Mouse (Mus musculus) forebrain, embryonic 16.5 days (tissue): Measurements from ENCODE around the gene Ccdc73. TPM values are rescaled to one million over a fixed set of nuclear protein-coding genes. Genes with fewer than 3 reads are reported as not detected.

Source experiments
- ATAC-seq: fragments of 200-750 bp; cut with Nextera tagmentation; 2 replicates; pipeline ENCODE4 v1.8.0; 2017; ENCODE audit warnings: mild to moderate bottlenecking, moderate library complexity
- H3K27ac ChIP-seq: fragments of 300-500 bp; sonication (generic); 2 replicates; pipeline ENCODE4 v1.5.1; 2014; ENCODE audit warnings: low read length, control low read depth
- H3K27me3 ChIP-seq: fragments of 300-500 bp; sonication (generic); replicated peaks from 2 replicates; pipeline ENCODE4 v1.6.1; 2014; ENCODE audit warnings: low read length; ENCODE audit not compliant: control insufficient read depth, insufficient read depth
- H3K36me3 ChIP-seq: fragments of 300-500 bp; sonication (generic); 2 replicates; pipeline ENCODE4 v1.6.1; 2014; ENCODE audit not compliant: control insufficient read depth, insufficient read depth
- H3K4me1 ChIP-seq: fragments of 300-500 bp; sonication (generic); replicated peaks from 2 replicates; pipeline ENCODE4 v1.6.1; 2014; ENCODE audit warnings: low read length; ENCODE audit not compliant: control insufficient read depth, insufficient read depth
- H3K4me2 ChIP-seq: fragments of 300-500 bp; sonication (generic); 2 replicates; pipeline ENCODE4 v1.6.1; 2014; ENCODE audit warnings: mild to moderate bottlenecking, low read length, control low read depth
- H3K4me3 ChIP-seq: fragments of 300-500 bp; sonication (generic); replicated peaks from 2 replicates; pipeline ENCODE4 v1.5.1; 2014; ENCODE audit warnings: mild to moderate bottlenecking, low read length, control low read depth
- H3K9ac ChIP-seq: fragments of 300-500 bp; sonication (generic); replicated peaks from 2 replicates; pipeline ENCODE4 v1.6.1; 2014; ENCODE audit warnings: low read depth, low read length, control low read depth
- H3K9me3 ChIP-seq: fragments of 300-500 bp; sonication (generic); 2 replicates; pipeline ENCODE4 v1.6.1; 2016; ENCODE audit warnings: low read length; ENCODE audit not compliant: control insufficient read depth
- WGBS: fragments of 180-500 bp; shearing (Covaris S2); extraction: QIAGEN DNeasy Blood & Tissue Kit; methylation state at CpG from one replicate; pipeline ENCODE4 v1.1.7; 2014; 5-methylcytosine and 5-hydroxymethylcytosine counted together
- polyA plus RNA-seq: library from polyadenylated mRNA; unstranded; fragments of >200 nt; fragmentation: Nextera tagmentation; extraction: Ambion mirVana; gene quantifications from 2 replicates; pipeline ENCODE4 v1.2.1, GENCODE M21; 2015

Gene Ccdc73
- polyA plus RNA-seq, 1 experiment from 2014 or later, result 5.3 TPM

DNA sequence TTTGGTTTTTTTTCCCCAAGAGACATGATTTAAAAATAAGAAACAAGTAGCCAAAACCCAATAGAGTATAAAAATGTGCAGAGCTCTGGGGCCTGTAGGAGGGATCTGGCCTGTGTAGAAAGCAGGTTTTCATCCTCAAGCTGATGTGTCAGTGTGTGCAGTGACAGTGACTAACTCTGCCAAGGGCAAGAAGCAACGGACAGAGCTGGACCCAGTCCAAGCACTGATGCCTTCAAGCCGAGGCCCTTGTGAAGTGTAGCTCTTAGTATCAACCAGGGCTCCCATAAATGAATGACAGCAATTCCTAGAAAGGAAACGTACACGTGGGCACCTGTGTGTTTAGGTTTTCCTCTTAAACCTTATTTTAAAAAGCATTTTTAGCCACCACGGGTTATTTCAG, 161.2 kb downstream of the Ccdc73 start:
- no peak overlapping the region for H3K4me2 ChIP-seq
- H3K9ac ChIP-seq, result no peak overlapping the region
- no peak overlapping the region for H3K4me3 ChIP-seq
- H3K27me3 ChIP-seq, result no peaks in the 10 kb centered on the region
- no peak overlapping the region for H3K27ac ChIP-seq
- H3K9me3 ChIP-seq, result no peaks in the 10 kb centered on the region
- 81% methylated on average over 5 of the region's 5 CpGs for WGBS
- ATAC-seq, result no peak
- no peaks in the 10 kb centered on the region for H3K36me3 ChIP-seq
- H3K4me1 ChIP-seq, result no peaks in the 10 kb centered on the region

DNA sequence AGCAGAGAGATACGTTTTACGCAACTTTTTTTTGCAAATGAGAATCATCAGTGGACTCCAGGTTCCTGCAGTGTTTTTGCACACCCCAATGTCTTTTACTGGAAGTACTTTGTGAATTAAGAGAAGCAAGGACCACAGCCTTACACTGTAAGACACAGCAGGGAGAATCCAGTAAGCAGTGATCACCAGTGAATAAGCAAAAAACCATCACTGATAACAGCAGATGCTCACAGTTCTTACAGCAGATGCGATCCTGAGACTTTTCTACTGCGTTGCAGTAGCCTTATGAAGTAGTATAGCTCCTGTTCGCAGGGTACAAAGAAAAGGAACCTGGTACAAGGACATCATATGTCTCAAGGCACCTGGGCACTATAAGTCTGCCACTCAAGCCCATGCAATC, 162.9 kb downstream of the Ccdc73 start:
- no peaks in the 10 kb centered on the region for H3K27me3 ChIP-seq

DNA sequence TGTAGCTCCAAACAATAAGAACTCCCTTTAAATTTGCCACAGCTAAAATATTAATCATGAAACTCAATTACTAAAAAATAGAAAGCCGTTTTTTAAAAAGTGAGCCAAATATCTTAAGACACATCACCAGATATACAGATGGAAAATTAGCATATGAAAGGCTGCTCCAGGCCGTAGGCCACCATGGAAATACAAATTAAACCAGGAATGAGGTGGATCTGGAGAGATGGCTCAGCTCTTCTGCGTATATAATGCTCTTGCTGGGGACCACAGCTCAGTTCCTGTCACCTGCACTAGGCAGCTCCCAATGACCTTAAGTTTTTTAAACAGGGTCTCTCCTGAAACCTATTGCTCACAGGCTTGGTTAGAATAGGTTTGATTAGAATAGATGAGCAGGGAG, 166.5 kb downstream of the Ccdc73 start:
- no peaks in the 10 kb centered on the region for H3K27me3 ChIP-seq
- no peak overlapping the region for H3K4me2 ChIP-seq
- H3K27ac ChIP-seq, result no peak overlapping the region
- H3K36me3 ChIP-seq, result no peaks in the 10 kb centered on the region
- 38% methylated on average over 3 of the region's 3 CpGs for WGBS
- H3K9ac ChIP-seq, result no peak overlapping the region
- H3K4me3 ChIP-seq, result no peak overlapping the region
- H3K4me1 ChIP-seq, result peaks cover 5% of the 10 kb centered on the region; the same call in 1 of the 2 replicates
- peak; percentile 62; the same call in 1 of the 2 replicates for ATAC-seq
- H3K9me3 ChIP-seq, result no peaks in the 10 kb centered on the region

More for the DNA sequence above, 162.9 kb downstream of the Ccdc73 start:
- Histone ChIP-seq H3K9me3 (no peaks in the 10 kb centered on the region), H3K27ac (no peak overlapping the region), H3K4me3 (no peak overlapping the region), H3K9ac (no peak overlapping the region), H3K4me1 (peaks cover 5% of the 10 kb centered on the region; the same call in 1 of the 2 replicates), H3K4me2 (no peak overlapping the region), H3K36me3 (no peaks in the 10 kb centered on the region)
- ATAC-seq, result no peak
- 89% methylated on average over 5 of the region's 5 CpGs for WGBS

DNA sequence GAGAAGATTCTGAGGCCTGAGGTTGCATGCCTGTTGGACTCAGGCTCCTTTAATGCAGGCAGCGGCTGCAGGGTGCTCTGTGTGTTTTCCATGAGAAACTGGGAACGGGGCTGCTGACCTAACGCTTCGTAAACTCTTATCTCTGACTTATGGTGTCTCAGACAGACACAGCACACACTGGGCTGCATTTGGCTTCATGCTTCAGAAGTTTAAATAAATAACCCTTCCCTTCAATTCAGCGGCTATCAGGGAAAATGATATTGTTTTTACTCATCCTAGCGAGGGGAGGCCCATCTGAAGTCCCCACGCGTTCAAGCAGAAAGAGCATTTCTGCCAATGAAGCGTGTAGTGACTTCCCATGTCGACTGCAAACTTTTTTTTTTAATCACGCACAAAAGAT, 168.4 kb downstream of the Ccdc73 start:
- H3K4me3 ChIP-seq, result no peak overlapping the region
- no peak for ATAC-seq
- H3K4me2 ChIP-seq, result no peak overlapping the region
- H3K9ac ChIP-seq, result no peak overlapping the region
- WGBS, result 44% methylated on average over 11 of the region's 11 CpGs
- peaks cover 5% of the 10 kb centered on the region; the same call in 1 of the 2 replicates for H3K4me1 ChIP-seq
- H3K36me3 ChIP-seq, result no peaks in the 10 kb centered on the region
- no peaks in the 10 kb centered on the region for H3K27me3 ChIP-seq
- no peak overlapping the region for H3K27ac ChIP-seq
- no peaks in the 10 kb centered on the region for H3K9me3 ChIP-seq

DNA sequence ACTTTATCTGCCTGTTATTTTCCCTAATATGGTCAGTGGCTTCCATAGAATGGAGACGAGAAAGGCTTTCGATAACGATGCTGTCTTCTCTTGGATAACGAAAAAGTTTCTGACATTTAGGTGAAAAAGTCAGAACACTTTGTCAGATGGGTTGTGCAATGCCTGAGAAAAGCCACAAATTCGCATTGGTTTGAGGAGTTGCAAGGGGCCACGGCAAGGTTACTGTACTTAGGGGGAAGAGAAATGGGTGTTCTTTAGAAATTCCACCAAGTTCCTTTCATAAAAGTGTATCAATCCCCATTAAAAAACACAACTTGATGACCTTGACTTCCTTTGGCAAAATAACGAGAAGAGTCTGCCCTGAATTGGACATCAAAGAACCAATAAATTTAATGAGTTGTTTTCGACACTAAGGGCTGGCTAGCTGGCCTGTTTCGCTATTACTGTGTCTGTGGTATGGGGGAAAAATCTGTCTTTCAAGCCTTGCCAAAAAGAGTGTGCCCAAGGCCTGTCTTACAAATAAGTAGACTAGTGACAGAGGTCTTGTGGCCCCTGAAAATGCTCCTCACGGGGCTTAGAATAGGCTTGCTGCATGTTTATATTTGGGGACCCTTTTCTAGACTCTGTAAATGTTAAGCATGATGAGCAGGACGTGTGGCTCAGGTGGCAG, 168.9 kb downstream of the Ccdc73 start:
- Histone ChIP-seq H3K4me1 (peaks cover 5% of the 10 kb centered on the region; the same call in 1 of the 2 replicates), H3K4me2 (no peak overlapping the region), H3K27me3 (no peaks in the 10 kb centered on the region), H3K9ac (no peak overlapping the region), H3K9me3 (no peaks in the 10 kb centered on the region), H3K36me3 (no peaks in the 10 kb centered on the region), H3K27ac (no peak overlapping the region), H3K4me3 (no peak overlapping the region)
- ATAC-seq, result no peak
- WGBS, result 51% methylated on average over 11 of the region's 11 CpGs

DNA sequence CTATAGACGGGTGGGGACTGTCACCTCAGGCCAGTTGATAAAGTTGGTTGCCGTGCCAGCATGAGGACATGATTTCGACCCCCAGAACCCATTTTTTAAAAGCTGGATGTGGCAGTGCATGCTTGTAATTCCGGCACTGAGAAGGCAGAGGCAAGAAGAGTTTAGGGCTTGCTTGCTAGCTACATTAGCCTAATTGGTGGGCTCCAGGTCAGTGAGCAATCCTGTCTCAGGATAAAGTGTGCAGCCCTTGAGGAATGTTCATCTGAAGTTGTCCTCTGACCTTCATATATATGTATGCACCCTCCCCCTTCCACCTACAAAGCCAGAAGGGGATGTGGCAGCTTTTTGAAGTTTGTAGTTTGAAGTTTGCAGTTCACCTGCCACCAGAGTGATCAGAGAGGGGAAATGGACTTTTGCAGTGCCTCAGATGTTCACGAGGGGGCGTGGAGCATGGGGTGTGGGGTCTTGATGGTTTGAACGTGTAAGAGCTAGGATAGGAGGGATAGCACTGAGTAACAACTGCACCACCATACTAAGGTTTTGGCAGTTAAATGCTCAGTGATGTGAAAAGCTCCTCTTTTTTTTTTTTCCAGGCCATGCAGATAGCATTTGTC, 170.5 kb downstream of the Ccdc73 start:
- no peak overlapping the region for H3K4me2 ChIP-seq

DNA sequence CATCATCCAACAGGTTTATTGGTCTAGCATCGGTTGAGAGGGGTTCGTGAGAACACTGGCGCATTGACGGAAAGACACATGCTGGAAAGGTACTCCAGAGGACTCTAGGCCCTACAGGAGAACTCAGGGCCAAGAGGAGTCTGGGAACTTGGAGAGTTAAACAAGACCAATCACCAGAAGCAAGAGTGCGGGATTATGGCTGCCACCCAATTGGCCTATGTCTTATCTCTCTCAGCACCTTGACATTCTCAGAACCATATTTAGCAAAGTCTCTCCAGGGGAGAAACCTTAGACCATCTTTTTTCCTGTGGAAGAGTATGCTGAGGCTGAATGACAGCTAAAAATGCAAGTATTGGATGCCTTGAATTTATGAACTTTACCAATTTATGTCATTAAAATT, 171.3 kb downstream of the Ccdc73 start:
- Histone ChIP-seq H3K4me2 (no peak overlapping the region), H3K27me3 (no peaks in the 10 kb centered on the region), H3K36me3 (no peaks in the 10 kb centered on the region), H3K27ac (no peak overlapping the region), H3K4me3 (no peak overlapping the region), H3K9ac (no peak overlapping the region), H3K9me3 (no peaks in the 10 kb centered on the region), H3K4me1 (peaks cover 5% of the 10 kb centered on the region; the same call in 1 of the 2 replicates)
- no peak for ATAC-seq
- WGBS, result 93% methylated on average over 5 of the region's 5 CpGs

More for the DNA sequence above, 170.5 kb downstream of the Ccdc73 start:
- WGBS, result 80% methylated on average over 7 of the region's 7 CpGs
- H3K4me3 ChIP-seq, result no peak overlapping the region
- H3K4me1 ChIP-seq, result peaks cover 5% of the 10 kb centered on the region; the same call in 1 of the 2 replicates
- no peaks in the 10 kb centered on the region for H3K36me3 ChIP-seq
- no peak overlapping the region for H3K27ac ChIP-seq
- H3K9ac ChIP-seq, result no peak overlapping the region
- H3K27me3 ChIP-seq, result no peaks in the 10 kb centered on the region
- H3K9me3 ChIP-seq, result no peaks in the 10 kb centered on the region
- ATAC-seq, result no peak

DNA sequence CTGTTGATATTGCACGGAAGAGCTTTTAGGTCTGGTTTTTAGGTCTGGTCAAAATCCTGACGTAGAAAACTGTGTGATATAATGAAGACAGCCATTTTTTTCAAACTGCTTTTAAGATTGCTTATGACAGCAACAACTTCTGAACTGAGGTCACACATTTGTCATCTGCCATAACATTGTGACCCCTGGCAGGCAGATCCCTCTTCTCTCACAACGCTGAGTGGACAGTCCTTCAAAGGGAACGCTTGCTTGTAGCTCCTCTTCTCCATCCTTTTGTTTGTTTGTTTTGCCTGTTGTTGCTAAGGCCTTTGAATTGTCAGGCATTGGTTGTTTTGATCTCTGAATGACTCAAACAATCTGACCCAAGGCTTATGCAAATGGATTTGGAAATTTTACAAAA, 173.3 kb downstream of the Ccdc73 start:
- Histone ChIP-seq H3K36me3 (no peaks in the 10 kb centered on the region), H3K27ac (no peak overlapping the region), H3K9me3 (no peaks in the 10 kb centered on the region), H3K4me3 (no peak overlapping the region), H3K4me1 (no peaks in the 10 kb centered on the region), H3K27me3 (no peaks in the 10 kb centered on the region), H3K9ac (no peak overlapping the region), H3K4me2 (no peak overlapping the region)
- WGBS, result 75% methylated on average over 4 of the region's 4 CpGs
- ATAC-seq, result no peak

DNA sequence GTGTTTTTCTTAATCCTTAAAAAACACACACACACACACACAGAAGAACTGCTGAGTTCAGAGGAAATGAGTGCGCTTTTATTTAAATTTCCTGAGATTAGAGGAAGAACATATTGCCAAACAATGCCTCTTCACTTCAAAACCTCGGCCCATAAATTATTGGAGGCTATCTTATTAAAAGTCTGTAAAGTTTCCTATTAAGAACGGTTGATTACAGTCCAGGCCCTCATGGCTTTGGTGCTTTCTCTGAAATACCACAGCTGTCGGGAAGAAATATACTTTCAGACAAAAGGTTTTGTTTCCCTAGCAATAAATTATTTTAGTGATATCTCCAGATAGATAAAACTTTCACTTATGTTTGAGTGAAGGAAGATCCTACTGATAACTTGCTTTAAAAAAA, 175.5 kb downstream of the Ccdc73 start:
- 65% methylated on average over 4 of the region's 4 CpGs for WGBS
- Histone ChIP-seq H3K4me1 (no peaks in the 10 kb centered on the region), H3K4me2 (no peak overlapping the region), H3K36me3 (no peaks in the 10 kb centered on the region), H3K27me3 (no peaks in the 10 kb centered on the region), H3K9me3 (no peaks in the 10 kb centered on the region), H3K27ac (no peak overlapping the region), H3K4me3 (no peak overlapping the region), H3K9ac (no peak overlapping the region)
- no peak for ATAC-seq
